Mouse (Mus musculus): ENCODE results near the gene Mob3a. TPM values are rescaled to one million over a fixed set of nuclear protein-coding genes. Genes with fewer than 3 reads are reported as not detected.

Gene Mob3a
- polyA plus RNA-seq, 1 experiment from 2014 or later: 34.4 TPM

DNA sequence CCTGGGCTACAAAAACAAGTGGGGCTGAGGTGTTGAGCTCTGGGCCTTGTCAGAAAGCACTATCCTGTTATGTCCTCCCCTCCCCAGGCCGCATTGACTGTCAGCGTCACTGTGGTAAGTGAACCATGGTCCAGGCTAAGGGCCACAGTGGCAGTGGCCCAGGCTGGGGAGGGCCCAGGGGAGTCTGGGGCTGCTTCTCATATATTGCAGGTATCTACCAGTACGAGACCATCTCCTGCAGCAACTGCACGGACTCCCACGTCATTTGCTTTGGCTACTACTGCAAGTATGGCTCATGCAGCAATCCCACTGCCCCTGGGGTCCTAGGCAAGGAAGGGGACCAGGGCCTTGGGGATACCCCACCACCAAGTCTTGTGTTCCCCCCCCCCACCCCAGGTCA lies 1.9 kb upstream of the Mob3a start:
- Histone ChIP-seq H3K4me2 (replicated peaks; ENCODE audit: low read depth, low read length) (peak overlapping the region; percentile 90; the same call in 1 of the 2 replicates), H3K27me3 (ENCODE audit: control insufficient read depth, insufficient read depth, low read length) (no peaks in the 10 kb centered on the region), H3K4me1 (ENCODE audit: control insufficient read depth, insufficient read depth, low read length) (peaks cover 21% of the 10 kb centered on the region), H3K4me3 (ENCODE audit: low read length) (no peak overlapping the region; the same call in 1 of the 2 replicates), H3K36me3 (ENCODE audit: control insufficient read depth, insufficient read depth, low read length) (peaks cover 28% of the 10 kb centered on the region), H3K27ac (ENCODE audit: low read depth, low read length) (no peak overlapping the region), H3K9me3 (ENCODE audit: control insufficient read depth, low read length) (no peaks in the 10 kb centered on the region), H3K9ac (ENCODE audit: low read depth, low read length) (no peak overlapping the region; the same call in 1 of the 2 replicates)
- no peak for ATAC-seq (ENCODE audit: low FRiP score, low TSS enrichment)
- 82% methylated on average over 5 of the region's 5 CpGs for WGBS

DNA sequence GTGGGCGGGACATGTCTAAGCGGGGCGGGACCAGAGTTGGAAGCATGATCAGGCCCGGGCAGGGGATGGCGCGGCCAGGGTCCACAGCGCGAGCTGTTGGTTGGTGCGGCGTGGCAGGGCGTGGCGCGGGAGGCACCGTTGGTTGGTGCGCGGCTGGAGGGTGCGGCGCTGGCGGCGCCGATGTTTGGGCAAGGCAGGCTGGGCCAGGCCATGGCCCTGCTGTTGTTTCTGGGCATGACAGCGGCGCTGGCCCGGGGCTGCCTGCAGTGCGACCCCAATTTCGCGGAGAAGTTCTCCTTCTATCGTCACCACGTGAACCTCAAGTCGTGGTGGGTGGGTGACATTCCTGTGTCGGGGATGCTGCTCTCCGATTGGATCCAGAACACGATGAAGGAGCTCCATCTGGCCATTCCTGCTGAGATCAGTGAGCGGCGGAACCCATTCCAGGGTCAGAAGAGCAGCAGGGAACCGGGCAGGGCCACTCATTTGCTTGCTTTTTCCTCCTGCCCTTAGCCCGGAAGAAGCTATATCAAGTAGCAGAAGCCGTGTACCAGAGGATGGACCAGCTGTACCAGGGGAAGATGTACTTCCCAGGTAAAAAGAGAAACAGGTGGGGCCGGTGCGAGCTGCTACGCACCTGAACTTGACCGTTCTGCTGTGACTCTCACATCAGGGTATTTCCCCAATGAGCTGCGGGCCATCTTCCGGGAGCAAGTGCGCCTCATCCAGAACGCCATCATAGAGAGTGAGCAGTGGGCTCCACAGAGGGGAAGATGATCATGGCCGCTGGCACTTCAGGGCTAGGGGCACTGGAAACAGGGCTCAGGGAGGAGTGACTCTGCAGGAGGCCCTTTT lies 986 bp upstream of the Mob3a start:
- H3K9ac ChIP-seq (ENCODE audit: low read depth, low read length): peak overlapping the region; percentile 66
- peaks cover 19% of the 10 kb centered on the region for H3K36me3 ChIP-seq (ENCODE audit: control insufficient read depth, insufficient read depth, low read length)
- H3K27me3 ChIP-seq (ENCODE audit: control insufficient read depth, insufficient read depth, low read length): no peaks in the 10 kb centered on the region
- H3K9me3 ChIP-seq (ENCODE audit: control insufficient read depth, low read length): no peaks in the 10 kb centered on the region
- peak overlapping the region; percentile 90 for H3K4me2 ChIP-seq (replicated peaks; ENCODE audit: low read depth, low read length)
- 2% methylated on average over 47 of the region's 47 CpGs for WGBS
- peak; percentile 87 for ATAC-seq (ENCODE audit: low FRiP score, low TSS enrichment)
- H3K4me1 ChIP-seq (ENCODE audit: control insufficient read depth, insufficient read depth, low read length): peaks cover 21% of the 10 kb centered on the region
- peak overlapping the region; percentile 69 for H3K27ac ChIP-seq (ENCODE audit: low read depth, low read length)
- H3K4me3 ChIP-seq (ENCODE audit: low read length): peak overlapping the region; percentile 65

DNA sequence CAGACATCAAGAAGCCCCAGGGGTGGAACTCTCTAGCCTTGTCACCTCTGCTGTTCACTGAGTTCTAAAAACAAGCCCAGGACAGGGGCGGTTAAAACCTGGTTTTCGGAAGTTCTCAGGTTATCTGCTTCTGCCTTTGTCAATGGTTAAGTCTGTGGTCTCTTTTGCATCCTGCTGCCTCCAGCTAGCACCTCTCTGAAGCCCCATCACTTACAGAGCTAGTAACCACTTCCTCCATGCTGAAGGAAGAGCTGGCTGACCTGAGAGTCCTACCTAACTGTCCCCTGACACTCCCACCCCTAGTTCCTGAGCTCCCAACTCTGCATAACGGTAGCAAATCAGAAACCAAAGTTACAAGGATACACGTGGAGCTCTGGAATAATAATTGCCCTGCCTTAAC lies 1.0 kb downstream of the Mob3a start:
- no peak overlapping the region for H3K27ac ChIP-seq (ENCODE audit: low read depth, low read length)
- peak overlapping the region; percentile 65 for H3K4me3 ChIP-seq (ENCODE audit: low read length)
- H3K9ac ChIP-seq (ENCODE audit: low read depth, low read length): peak overlapping the region; percentile 63; the same call in 1 of the 2 replicates
- WGBS: 52% methylated on average over 4 of the region's 4 CpGs
- H3K4me2 ChIP-seq (replicated peaks; ENCODE audit: low read depth, low read length): peak overlapping the region; percentile 65
- peaks cover 25% of the 10 kb centered on the region for H3K4me1 ChIP-seq (ENCODE audit: control insufficient read depth, insufficient read depth, low read length)
- H3K9me3 ChIP-seq (ENCODE audit: control insufficient read depth, low read length): no peaks in the 10 kb centered on the region
- no peak for ATAC-seq (ENCODE audit: low FRiP score, low TSS enrichment)
- 0 out of 2 replicates have a peak, but pooled peaks cover under 1% of the 10 kb centered on the region for H3K36me3 ChIP-seq (ENCODE audit: control insufficient read depth, insufficient read depth, low read length)
- no peaks in the 10 kb centered on the region for H3K27me3 ChIP-seq (ENCODE audit: control insufficient read depth, insufficient read depth, low read length)

DNA sequence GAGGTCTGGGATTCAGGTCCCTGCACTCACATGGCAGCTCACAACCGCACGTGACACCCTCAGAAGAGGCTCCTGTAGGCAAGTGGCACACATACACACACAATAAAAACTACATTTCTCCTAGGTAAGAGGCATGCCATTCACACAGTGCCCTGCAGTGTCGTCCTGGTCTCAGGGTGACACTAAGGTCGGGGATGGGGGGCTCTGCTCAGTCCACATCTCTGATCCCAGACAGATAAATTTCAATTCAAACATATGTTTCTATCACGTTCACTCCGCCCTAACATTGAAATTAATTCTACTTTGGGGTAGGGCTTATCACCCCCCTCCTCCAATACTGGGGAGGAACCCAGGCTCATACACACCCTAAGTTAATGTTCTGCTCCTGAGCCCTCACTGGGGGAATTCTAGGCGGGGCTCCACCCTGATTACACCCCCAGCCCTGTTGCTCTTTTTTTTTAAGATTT lies 1.7 kb downstream of the Mob3a start:
- no peak overlapping the region; the same call in 1 of the 2 replicates for H3K9ac ChIP-seq (ENCODE audit: low read depth, low read length)
- ATAC-seq (ENCODE audit: low FRiP score, low TSS enrichment): no peak
- H3K9me3 ChIP-seq (ENCODE audit: control insufficient read depth, low read length): no peaks in the 10 kb centered on the region
- H3K36me3 ChIP-seq (ENCODE audit: control insufficient read depth, insufficient read depth, low read length): no peaks in the 10 kb centered on the region
- peaks cover 28% of the 10 kb centered on the region for H3K4me1 ChIP-seq (ENCODE audit: control insufficient read depth, insufficient read depth, low read length)
- WGBS: 84% methylated on average over 7 of the region's 7 CpGs
- no peak overlapping the region for H3K27ac ChIP-seq (ENCODE audit: low read depth, low read length)
- no peaks in the 10 kb centered on the region for H3K27me3 ChIP-seq (ENCODE audit: control insufficient read depth, insufficient read depth, low read length)
- no peak overlapping the region for H3K4me3 ChIP-seq (ENCODE audit: low read length)
- peak overlapping the region; percentile 65; the same call in 1 of the 2 replicates for H3K4me2 ChIP-seq (replicated peaks; ENCODE audit: low read depth, low read length)

DNA sequence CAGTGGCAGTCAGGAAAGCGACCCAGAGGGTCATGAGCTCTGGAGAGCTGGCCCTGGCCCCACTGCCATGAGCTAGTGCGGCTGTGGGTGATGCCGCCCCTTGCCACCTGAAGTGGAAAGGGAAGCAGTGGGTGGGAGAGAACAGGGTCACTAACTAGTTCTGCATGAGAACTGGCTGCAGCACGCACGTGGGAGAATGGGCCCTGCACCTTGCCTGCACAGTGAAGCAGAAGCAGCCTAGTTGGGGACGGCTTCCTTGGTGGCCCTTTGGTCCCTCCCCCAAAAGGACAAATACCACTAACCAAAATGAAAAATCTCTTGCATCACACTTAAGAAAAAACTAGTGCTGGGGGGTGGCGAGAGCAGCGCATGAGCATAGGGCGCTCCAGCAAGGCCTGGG lies 3.2 kb downstream of the Mob3a start:
- Histone ChIP-seq H3K27ac (ENCODE audit: low read depth, low read length) (no peak overlapping the region), H3K4me3 (ENCODE audit: low read length) (no peak overlapping the region), H3K36me3 (ENCODE audit: control insufficient read depth, insufficient read depth, low read length) (no peaks in the 10 kb centered on the region; the same call in 1 of the 2 replicates), H3K4me2 (replicated peaks; ENCODE audit: low read depth, low read length) (no peak overlapping the region), H3K4me1 (ENCODE audit: control insufficient read depth, insufficient read depth, low read length) (peaks cover 27% of the 10 kb centered on the region), H3K9me3 (ENCODE audit: control insufficient read depth, low read length) (no peaks in the 10 kb centered on the region), H3K9ac (ENCODE audit: low read depth, low read length) (no peak overlapping the region), H3K27me3 (ENCODE audit: control insufficient read depth, insufficient read depth, low read length) (no peaks in the 10 kb centered on the region)
- ATAC-seq (ENCODE audit: low FRiP score, low TSS enrichment): no peak
- WGBS: 92% methylated on average over 9 of the region's 9 CpGs

DNA sequence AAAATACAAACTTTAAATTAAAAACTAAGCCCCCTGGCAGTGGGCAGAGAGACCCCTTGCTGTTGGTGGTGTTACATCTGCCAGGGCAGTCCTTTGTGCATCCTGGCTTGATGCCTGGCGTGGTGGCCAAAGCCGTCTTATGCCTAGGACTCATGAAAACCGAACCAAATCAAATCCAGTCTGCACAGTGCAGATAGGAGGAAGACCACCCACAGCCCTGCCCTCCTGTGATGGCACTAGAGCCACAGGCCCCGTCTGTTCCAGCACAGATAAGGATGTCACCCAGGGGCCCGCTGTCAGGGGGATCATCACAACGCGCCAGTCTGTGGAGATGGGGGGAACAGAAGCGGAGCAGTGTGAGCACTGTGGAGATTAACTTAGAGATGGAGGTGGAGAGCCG lies 4.0 kb downstream of the Mob3a start:
- peaks cover 19% of the 10 kb centered on the region; the same call in 1 of the 2 replicates for H3K4me1 ChIP-seq (ENCODE audit: control insufficient read depth, insufficient read depth, low read length)
- H3K27ac ChIP-seq (ENCODE audit: low read depth, low read length): no peak overlapping the region
- WGBS: 91% methylated on average over 9 of the region's 9 CpGs
- H3K36me3 ChIP-seq (ENCODE audit: control insufficient read depth, insufficient read depth, low read length): no peaks in the 10 kb centered on the region; the same call in 1 of the 2 replicates
- H3K9me3 ChIP-seq (ENCODE audit: control insufficient read depth, low read length): no peaks in the 10 kb centered on the region
- H3K9ac ChIP-seq (ENCODE audit: low read depth, low read length): no peak overlapping the region
- no peak overlapping the region for H3K4me2 ChIP-seq (replicated peaks; ENCODE audit: low read depth, low read length)
- no peak for ATAC-seq (ENCODE audit: low FRiP score, low TSS enrichment)
- H3K27me3 ChIP-seq (ENCODE audit: control insufficient read depth, insufficient read depth, low read length): no peaks in the 10 kb centered on the region
- H3K4me3 ChIP-seq (ENCODE audit: low read length): no peak overlapping the region

DNA sequence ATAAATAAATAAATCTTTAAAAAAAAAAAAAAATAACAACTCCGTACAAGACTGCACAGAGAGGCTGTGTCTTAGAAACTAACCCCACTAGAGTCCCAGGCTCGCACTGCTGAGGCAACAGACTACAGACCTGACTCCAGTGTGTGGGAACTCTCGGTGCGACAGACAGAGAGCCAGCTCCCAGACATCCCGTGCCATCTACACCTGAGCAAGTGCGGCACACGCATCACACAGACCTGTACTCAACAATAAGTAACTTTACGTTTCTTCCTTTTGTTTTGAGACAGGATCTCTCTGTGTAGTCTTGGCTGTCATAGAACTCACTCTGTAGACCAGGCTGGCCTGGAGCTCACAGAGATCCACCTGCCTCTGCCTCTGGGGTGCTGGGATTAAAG lies 4.4 kb downstream of the Mob3a start:
- H3K4me3 ChIP-seq (ENCODE audit: low read length): no peak overlapping the region
- H3K4me2 ChIP-seq (replicated peaks; ENCODE audit: low read depth, low read length): no peak overlapping the region
- H3K27me3 ChIP-seq (ENCODE audit: control insufficient read depth, insufficient read depth, low read length): no peaks in the 10 kb centered on the region
- H3K9me3 ChIP-seq (ENCODE audit: control insufficient read depth, low read length): no peaks in the 10 kb centered on the region
- H3K27ac ChIP-seq (ENCODE audit: low read depth, low read length): no peak overlapping the region
- 88% methylated on average over 8 of the region's 8 CpGs for WGBS
- ATAC-seq (ENCODE audit: low FRiP score, low TSS enrichment): no peak
- H3K36me3 ChIP-seq (ENCODE audit: control insufficient read depth, insufficient read depth, low read length): no peaks in the 10 kb centered on the region; the same call in 1 of the 2 replicates
- 0 out of 2 replicates have a peak, but pooled peaks cover 19% of the 10 kb centered on the region for H3K4me1 ChIP-seq (ENCODE audit: control insufficient read depth, insufficient read depth, low read length)
- H3K9ac ChIP-seq (ENCODE audit: low read depth, low read length): no peak overlapping the region

DNA sequence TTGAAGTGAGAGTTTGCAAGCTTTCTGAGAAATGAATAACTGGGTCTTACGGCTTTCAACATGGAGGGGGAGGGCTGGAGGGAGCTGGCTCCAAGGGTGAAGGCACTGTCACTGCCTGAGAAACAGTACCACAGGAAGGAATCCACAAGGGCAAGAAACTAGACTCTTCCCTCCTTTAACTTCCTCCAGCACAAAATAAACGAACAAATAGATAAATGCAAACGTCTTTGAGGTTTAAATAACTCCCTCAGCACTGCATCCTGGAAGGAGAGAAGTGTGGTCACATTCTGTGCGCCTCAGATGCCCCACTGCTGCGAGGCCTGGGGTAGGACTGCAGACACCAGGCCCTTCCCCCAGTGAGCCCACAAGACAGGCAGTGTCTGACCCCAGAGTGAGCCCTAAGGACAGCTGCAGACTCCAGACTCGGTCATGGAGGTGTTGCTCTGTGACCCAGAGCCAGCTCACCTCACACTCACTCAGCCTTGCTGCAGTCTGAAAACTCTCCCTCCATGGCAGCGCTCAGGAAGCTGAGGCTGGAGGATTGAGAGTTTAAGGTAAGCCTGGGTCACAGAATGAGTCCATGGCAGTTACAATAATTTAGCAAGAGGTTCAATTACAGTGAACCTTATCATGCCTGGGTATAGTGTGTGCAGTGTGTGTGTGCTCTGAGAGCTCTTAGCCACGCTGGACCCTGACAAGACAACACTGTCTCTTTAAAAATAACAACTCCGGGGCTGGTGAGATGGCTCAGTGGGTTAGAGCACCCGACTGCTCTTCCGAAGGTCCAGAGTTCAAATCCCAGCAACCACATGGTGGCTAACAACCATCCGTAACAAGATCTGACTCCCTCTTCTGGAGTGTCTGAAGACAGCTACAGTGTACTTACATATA lies 5.0 kb downstream of the Mob3a start:
- no peak overlapping the region for H3K9ac ChIP-seq (ENCODE audit: low read depth, low read length)
- no peaks in the 10 kb centered on the region for H3K27me3 ChIP-seq (ENCODE audit: control insufficient read depth, insufficient read depth, low read length)
- no peak for ATAC-seq (ENCODE audit: low FRiP score, low TSS enrichment)
- H3K4me1 ChIP-seq (ENCODE audit: control insufficient read depth, insufficient read depth, low read length): 0 out of 2 replicates have a peak, but pooled peaks cover 19% of the 10 kb centered on the region
- H3K36me3 ChIP-seq (ENCODE audit: control insufficient read depth, insufficient read depth, low read length): no peaks in the 10 kb centered on the region; the same call in 1 of the 2 replicates
- peak overlapping the region; percentile 66; the same call in 1 of the 2 replicates for H3K27ac ChIP-seq (ENCODE audit: low read depth, low read length)
- no peak overlapping the region for H3K4me2 ChIP-seq (replicated peaks; ENCODE audit: low read depth, low read length)
- H3K9me3 ChIP-seq (ENCODE audit: control insufficient read depth, low read length): no peaks in the 10 kb centered on the region
- H3K4me3 ChIP-seq (ENCODE audit: low read length): no peak overlapping the region
- WGBS: 46% methylated on average over 11 of the region's 12 CpGs

Data from kidney, embryonic 14.5 days (tissue).